Mouse (Mus musculus): ENCODE measurements around the gene Fignl1.

GRCm38 (mm10) chr11:11853731-11854461, 45.1 kb upstream of the Fignl1 start:
- no peak for TF ChIP-seq CTCF (IDR thresholded peaks at IDR 0.05; ENCODE audit: control insufficient read depth, insufficient read depth, low read length)
- TF ChIP-seq POLR2A (IDR thresholded peaks at IDR 0.05; ENCODE audit: borderline replicate concordance, control insufficient read depth, low read depth, low read length): no peak
